Mouse (Mus musculus): ENCODE results near the gene Tnni3k. TPM values are rescaled to one million over a fixed set of nuclear protein-coding genes. Genes with fewer than 3 reads are reported as not detected.

The Tnni3k gene
- total RNA-seq, 2 experiments from 2014 or later: 87.0 to 90.5 TPM

GRCm38 (mm10) chr3:154970981-154971380 lies 84.2 kb downstream of the Tnni3k start:
- intact Hi-C loops (cut with DNase I): no loop called here
- DNase-seq: no peak

- DNase-seq: no peak
- intact Hi-C loops (cut with DNase I): no loop called here
Observed at GRCm38 (mm10) chr3:154961284-154961683, 93.9 kb downstream of the Tnni3k start.

DNA sequence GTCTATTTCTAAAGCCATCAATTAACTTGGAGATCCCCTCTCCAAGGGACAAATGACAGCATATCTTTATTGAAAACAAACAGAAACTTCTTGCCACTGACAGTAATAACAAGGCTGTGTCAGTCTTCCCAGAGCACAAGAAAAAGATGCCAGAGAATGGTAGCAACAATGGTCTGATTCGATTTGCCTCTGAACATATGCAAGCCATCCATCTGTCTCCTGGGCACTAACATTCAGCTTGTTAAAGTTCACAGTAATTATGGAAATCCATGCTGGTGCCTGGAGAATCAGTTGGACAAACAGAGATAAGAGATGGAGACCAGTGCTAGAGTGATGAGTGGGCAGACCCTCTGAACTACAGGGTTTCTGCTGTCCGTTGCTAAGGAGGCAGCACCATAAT lies 102.1 kb downstream of the Tnni3k start:
- intact Hi-C loops (cut with DNase I): no loop called here
- no peak for DNase-seq

DNA sequence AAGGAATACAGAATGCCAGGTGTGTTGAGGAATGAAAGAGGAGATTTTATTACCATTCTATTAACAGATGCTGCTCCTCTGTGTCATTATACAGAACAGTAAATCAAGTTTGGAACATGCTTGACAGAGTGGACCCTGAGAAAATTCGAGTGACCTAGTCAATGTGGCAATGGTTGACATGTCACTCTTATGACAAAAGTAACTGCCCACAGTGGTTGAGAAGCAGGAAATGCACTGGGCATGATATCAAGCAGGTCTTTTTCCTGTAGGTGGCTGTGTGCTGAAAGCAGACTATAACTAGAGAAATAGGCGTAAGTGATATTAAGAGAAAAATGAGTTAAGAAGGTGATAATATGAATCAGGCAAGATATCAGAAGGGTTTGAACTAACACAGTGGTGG lies 105.7 kb downstream of the Tnni3k start:
- intact Hi-C loops (cut with DNase I): no loop called here
- DNase-seq: no peak

DNA sequence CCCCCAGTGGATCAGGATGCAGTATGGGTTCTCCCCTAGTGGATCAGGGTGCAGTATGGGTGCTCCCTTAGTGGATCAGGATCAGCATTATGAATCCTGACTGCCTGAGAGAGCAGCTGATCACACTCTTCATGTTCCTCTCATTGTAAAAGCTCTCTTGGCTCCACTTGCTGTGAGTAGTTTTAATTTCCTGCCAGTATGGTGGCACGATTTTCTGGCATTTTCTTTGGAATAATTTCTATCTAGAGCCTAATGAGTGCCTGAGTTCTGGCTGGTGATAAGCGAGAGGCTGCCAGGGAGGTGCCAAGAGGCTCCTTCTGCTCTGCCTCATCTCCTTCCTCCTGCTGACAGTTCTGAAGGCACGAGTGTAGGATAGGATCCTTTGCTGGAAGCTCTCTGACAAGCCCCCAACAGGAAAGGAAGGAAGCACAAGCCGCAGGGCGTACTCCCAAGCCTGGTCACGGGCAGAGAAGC lies 109.5 kb downstream of the Tnni3k start:
- no peak for DNase-seq
- intact Hi-C loops (cut with DNase I): no loop called here

DNA sequence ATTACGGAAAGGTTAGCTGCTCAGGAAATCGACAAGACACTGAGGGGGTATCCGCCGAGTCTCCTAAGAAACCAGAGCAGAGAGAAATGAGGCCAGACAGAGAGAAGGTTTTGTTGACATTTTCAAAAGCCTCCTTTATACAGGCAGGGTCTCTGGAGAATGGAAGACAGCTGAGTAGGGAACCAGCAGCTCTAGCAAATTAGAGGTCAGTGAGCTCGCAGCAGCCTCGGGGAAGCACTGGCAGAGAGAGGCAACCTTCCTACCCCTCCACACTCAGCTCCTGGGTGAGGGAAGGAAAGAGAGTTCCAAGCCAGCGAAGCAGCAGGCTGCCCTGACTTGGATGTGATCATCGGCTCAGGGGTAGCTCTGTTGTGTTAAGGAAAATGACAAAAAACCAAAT lies 127.5 kb downstream of the Tnni3k start:
- intact Hi-C loops (cut with DNase I): no loop called here
- DNase-seq: no peak

DNA sequence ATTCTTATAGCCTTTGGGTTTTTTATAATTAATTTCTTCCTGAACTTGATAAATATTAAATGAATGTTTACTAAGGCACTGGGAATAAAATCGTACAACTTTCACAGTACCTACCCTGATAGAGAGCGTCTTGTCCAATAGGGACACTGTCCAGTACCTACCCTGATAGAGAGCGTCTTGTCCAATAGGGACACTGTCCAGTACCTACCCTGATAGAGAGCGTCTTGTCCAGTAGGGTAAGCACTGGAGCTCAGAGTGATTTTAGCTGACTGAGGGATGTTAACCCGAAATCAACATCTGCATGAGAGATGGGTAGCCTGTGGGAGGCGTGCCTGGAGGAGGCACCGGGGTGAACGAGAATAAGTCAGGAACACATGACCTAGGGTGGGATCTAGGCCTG lies 130.3 kb downstream of the Tnni3k start:
- intact Hi-C loops (cut with DNase I): no loop called here
- DNase-seq: no peak

DNA sequence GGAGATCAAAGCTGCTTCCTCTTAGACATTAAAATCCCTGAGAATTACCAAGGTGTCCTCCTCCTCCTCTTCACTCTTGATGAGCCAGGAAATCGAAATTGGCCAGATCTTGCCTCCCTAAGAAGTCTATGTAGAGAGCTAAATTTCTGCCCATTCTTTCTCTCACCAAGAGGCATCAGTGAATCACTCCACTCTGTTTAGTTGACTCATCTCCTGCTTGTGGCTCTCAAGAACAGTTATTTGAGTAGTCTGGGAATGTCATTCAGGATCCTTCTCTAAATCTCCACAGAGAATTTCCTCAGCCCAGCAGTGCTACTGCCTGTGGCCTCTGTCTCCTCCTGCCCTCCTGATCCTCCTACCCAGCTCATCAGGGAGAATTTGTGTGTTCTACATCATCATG lies 139.6 kb downstream of the Tnni3k start:
- no peak for DNase-seq
- intact Hi-C loops (cut with DNase I): no loop called here

- DNase-seq: no peak
- intact Hi-C loops (cut with DNase I): no loop called here
Observed at GRCm38 (mm10) chr3:154913641-154914040, 141.6 kb downstream of the Tnni3k start.

DNA sequence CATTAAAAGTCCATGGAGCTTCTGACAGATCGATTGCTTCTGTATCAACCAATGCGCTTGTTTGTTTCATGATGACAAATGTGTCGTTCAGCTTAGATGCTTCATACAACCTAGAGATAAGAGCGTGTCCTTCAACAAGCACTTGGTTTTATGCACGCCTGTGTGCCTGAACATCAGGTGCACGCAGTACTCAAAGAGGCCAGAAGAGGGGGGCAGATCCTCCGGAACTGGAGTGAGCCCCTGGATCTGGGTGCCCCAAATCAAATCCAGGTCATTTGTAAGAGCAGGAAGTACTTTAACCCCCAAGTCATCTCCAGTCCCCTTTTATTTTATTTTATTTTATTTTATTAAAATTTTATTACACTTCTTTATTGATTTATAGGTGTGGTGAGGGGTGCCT lies 158.5 kb downstream of the Tnni3k start:
- DNase-seq: peak in 1 of 2 experiments; percentile 33
- intact Hi-C loops (cut with DNase I): no loop called here

GRCm38 (mm10) chr3:154893225-154893624 lies 162.0 kb downstream of the Tnni3k start:
- DNase-seq: no peak
- intact Hi-C loops (cut with DNase I): no loop called here

- peak; percentile 8 to 21 for DNase-seq
- intact Hi-C loops (cut with DNase I): no loop called here
Observed at GRCm38 (mm10) chr3:154885452-154885851, 169.8 kb downstream of the Tnni3k start.

GRCm38 (mm10) chr3:154885048-154885447 lies 170.2 kb downstream of the Tnni3k start:
- intact Hi-C loops (cut with DNase I): no loop called here
- no peak for DNase-seq

GRCm38 (mm10) chr3:154881428-154881986 lies 173.7 kb downstream of the Tnni3k start:
- DNase-seq: no peak
- intact Hi-C loops (cut with DNase I): no loop called here

GRCm38 (mm10) chr3:154880536-154880939 lies 174.7 kb downstream of the Tnni3k start:
- DNase-seq: peak; percentile 21 to 34
- intact Hi-C loops (cut with DNase I): no loop called here

GRCm38 (mm10) chr3:154880108-154880507 lies 175.1 kb downstream of the Tnni3k start:
- DNase-seq: no peak
- intact Hi-C loops (cut with DNase I): no loop called here

GRCm38 (mm10) chr3:154879515-154879914 lies 175.7 kb downstream of the Tnni3k start:
- DNase-seq: no peak
- intact Hi-C loops (cut with DNase I): no loop called here

GRCm38 (mm10) chr3:154879080-154879479 lies 176.1 kb downstream of the Tnni3k start:
- intact Hi-C loops (cut with DNase I): no loop called here
- no peak for DNase-seq

DNA sequence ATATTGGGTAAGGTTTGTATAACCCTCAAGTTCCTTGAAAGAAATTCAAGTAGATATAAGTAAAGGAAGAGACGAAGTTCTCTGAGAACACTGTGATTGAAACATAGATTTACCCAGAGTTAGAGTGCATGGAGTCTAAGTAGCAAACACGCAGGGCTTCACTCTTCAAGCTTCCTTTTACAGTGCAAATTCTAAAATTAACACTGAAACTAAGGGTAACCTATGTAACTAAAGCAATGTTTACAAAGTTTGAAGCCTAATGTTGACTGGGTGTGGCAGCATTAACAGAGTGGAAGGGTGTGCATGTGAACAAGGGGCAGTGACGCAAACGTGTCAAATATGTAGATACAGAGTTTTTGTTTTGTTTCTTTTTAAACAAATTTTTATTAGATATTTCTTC lies 186.4 kb downstream of the Tnni3k start:
- no peak for DNase-seq
- intact Hi-C loops (cut with DNase I): no loop called here

GRCm38 (mm10) chr3:154861921-154862320 lies 193.3 kb downstream of the Tnni3k start:
- intact Hi-C loops (cut with DNase I): no loop called here
- no peak for DNase-seq

GRCm38 (mm10) chr3:154859721-154860120 lies 195.5 kb downstream of the Tnni3k start:
- no peak for DNase-seq
- intact Hi-C loops (cut with DNase I): no loop called here

- no peak for DNase-seq
- intact Hi-C loops (cut with DNase I): no loop called here
Observed at GRCm38 (mm10) chr3:154853257-154853656, 201.9 kb downstream of the Tnni3k start.

DNA sequence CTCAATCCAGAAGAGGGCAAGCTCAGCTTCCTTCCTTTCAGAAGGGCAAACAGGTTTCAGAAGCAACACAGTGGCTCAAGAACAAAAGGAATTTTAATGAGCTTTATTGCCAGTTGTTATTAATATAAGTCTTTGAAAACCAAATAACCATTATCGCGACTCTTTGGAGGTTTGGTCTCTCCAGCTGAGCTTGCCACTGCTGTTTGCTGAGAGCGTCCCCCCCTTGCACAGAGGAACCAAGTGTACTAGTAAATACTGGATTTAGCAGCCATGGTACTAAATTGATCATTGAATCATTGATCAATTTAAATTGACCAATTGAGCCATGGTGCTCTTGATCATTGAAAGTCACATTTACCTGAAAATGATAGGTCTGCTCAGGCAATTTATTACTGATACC lies 202.9 kb downstream of the Tnni3k start:
- intact Hi-C loops (cut with DNase I): no loop called here
- DNase-seq: no peak
